Mouse (Mus musculus): ENCODE results near the gene Ube2cbp.

The Ube2cbp gene

DNA sequence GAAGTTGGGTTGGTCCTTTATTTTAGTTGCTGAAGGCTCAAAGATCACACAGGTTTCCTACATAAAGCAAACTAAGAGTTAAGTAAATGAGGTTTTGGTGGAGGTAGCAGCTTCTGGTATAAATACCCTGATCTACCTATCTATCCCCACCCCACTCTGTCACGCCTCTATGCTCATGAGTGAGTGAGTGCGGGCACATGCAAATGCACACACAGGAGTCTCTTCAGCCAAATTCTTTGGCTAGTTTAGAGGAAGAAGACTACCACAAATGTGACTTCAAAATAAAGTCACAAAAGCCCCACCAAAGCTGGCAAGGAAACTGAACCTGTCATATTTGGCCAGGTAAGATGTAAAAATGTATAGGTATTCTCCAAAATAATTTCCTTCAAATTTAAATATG is 149.1 kb downstream of the Ube2cbp start:
- DNase-seq (ENCODE audit: low spot score), result no peak

DNA sequence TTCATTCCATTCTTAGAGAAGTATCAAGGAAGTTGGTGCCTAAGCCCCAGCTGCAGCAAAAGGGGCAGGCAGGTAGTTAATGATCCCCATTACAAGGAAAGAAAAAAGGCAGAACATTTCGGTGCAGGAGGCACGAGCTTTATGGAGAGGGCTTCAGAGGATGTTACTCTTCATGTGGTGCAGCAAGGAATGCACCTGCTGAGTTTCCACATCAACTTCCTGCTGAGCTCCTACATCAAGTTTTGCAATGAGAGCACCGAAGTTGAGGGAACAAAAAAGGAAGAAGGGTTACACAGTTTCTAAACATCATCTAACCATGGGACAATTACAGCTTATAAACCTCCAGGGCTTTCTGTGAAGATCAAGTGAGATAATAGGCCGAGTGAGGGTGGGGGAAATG is 156.1 kb downstream of the Ube2cbp start:
- no peak for DNase-seq (ENCODE audit: low spot score)

DNA sequence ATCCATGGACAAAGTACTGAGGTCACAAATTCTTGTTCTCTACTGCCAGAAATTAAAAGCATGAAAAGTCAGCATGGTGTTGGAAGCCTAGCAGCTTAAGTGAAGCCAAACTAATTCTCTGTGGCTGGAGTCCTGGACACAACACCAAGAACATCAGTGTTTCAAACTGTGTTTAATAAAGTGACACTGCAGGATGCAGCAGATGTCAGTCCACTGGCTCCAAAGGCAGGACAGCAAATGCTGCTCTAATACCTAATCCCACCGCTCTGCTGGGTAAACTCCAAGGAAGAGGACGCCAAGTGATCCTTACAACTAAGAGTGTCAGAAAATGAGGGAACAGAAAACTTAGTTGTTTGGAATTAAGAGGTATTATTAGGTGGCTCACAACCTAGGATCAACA is 158.2 kb downstream of the Ube2cbp start:
- no peak for DNase-seq (ENCODE audit: low spot score)

DNA sequence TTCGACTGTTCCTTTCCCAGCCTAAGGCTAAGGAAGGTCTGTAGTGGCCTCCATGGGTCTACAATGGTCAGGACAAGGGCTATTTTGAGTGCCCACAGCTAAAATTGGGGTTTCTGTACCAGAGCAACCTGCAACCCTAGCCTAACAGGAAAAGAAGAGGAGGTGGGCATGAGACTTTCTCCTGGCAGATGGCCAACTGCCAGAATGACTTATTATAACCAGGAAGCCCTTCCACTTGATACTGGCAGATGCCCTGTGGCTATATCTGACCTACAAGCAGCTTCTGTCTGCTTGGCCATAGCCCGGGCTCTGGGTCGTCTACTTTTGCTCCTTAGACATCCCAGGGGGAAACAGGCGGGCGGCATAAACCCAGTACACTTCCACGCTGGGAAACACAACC is 163.3 kb downstream of the Ube2cbp start:
- no peak for DNase-seq (ENCODE audit: low spot score)

DNA sequence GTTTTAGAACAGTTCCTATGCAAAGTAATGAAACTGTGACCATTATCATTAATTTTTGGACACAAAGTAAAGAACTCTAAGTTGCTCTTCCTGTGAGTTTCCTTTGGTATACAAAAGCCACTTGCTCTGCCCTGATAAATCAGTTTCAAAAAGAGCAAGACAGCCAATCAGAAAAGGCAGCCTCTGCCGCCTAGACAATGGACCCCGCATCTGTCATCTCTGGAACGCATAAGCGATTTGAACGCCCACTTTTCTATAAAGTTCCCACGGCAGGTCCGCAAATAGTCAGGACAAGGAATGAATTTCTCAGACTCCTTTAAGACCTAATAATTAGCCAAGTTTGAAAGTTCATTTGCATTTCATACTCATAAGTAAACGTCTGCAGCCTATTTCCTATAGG is 166.2 kb downstream of the Ube2cbp start:
- no peak for DNase-seq (ENCODE audit: low spot score)

DNA sequence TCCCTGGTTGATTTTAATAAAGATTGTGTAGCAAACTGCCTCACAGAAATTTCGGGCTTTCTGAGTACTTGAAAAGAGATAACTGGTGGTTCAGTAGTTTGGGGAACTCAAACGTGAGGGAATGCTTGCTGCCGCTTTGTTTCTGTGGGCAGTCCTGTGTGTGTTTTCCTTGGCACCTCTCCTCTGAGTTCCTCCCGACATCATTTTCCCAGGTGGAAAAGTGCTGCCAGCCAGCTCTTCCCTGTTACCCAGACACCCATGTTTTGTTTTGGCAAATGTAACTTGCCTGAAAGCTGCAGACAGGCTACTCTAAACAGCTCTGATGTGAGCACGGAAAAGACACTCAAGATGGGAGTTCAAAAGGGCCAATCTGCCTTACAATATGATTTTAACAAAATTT is 166.6 kb downstream of the Ube2cbp start:
- DNase-seq (ENCODE audit: low spot score), result no peak

DNA sequence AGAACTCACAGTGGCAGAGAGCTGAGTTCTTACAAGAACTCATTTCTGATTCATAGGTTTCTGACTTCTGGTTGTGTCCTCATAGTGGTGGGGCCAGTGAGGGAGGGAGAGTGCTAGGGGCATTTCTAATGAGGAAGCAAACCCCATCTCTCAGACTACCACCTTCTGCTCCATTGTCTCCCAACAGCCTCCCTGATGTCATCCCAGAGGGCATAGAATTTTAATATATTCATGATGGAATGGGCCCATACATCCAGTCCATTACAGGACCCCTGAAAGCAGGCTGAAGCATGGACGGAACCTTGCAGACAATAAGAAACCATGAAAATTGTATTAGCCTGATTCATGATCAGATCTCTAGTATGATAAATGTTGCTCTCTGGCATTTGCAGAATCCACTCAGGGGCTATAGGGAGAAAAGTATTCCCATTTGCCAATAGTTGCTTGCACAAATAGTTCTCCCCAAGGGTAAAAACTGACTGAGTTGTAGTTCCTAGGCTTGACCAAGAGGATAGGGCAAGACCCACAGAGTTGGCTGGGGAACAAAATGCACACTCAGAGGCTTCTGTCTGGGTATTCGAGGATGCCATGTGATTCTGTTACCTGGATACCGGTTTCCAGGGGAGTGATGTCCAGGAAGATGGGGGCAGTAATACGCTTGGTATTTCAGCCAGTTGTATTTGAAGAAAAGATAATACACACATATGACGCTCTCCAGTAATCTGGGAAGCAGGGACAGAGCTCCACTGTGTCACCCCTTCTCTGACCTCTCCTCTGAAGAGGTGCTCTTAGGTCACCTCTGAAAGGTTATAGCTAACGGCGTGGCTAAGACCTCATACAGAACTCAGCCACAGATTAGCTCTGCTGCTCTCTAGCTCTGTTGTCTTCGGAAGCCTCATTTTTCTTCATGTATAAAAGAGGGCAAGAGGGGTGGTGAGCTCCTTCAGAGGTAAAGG is 167.8 kb downstream of the Ube2cbp start:
- no peak for DNase-seq (ENCODE audit: low spot score)

- no peak for DNase-seq (ENCODE audit: low spot score)
Measured at GRCm38 (mm10) chr9:86287570-86287954, 177.2 kb downstream of the Ube2cbp start.

- no peak for DNase-seq (ENCODE audit: low spot score)
Measured at GRCm38 (mm10) chr9:86286830-86287569, 177.8 kb downstream of the Ube2cbp start.

DNA sequence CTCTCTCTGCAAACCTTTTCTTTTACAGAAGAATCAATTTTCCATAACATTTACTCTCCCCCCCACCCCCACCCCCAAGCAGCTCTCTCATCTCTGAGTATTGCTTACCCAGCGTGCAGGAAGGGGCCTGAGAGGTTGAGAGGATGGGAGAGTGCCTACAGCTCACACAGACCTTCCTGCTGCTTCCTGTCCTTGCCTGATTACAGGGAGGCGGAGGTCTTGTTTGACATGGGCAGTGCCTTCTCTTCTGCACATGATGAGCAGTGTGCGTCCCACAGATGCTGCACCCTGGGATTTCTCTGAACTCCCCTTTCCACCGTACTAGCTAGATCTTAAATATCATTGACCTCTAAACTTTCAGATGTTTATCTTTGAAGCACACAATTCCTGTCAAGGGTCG is 182.2 kb downstream of the Ube2cbp start:
- DNase-seq (ENCODE audit: low spot score), result no peak

DNA sequence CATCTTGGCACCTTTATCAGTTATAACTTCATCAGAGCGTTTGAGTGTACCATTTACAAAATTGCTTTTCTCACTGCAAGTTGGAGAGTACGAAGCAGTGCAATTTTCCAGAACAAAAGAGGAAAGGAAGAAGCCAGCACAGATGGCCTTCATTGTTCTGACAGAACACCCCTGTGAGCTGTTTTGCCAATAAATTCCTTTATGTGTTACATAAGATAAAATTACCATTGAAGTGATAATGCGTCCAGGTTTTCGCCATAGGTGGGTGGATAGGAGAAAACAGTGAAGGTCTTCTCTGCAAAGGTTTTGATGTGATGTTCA is 183.6 kb downstream of the Ube2cbp start:
- no peak for DNase-seq (ENCODE audit: low spot score)

DNA sequence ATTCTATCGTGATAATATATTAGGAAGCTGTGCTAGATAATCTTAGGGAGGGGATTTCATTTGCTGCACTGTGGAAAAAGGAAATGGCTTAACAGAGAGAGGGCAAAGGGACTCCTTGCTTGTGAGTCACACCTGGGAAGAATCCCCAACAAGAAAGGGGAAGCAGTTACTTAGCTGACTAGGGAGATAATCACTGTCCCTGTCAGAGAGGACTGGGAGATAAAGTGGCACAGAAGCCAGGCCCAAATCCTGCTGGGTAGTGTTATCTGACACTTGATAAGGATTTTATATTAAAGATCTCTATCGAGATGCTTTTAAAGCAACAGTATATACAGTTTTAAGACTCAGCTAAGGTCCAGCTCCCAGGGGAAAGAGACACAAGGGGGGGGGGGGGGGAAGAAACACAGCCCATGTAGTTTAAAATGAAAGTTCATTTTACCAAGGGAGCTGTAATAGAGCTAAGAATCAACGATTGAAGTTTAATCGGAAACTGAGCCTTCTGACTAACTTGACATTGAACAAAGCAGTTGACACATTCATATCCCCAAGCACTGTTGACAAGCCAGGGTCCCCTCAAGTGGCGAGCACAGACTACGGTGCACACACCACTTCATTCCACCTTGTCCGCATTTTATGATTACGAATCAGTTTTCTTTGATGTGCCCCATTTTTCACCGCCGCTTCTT is 184.1 kb downstream of the Ube2cbp start:
- no peak for DNase-seq (ENCODE audit: low spot score)

DNA sequence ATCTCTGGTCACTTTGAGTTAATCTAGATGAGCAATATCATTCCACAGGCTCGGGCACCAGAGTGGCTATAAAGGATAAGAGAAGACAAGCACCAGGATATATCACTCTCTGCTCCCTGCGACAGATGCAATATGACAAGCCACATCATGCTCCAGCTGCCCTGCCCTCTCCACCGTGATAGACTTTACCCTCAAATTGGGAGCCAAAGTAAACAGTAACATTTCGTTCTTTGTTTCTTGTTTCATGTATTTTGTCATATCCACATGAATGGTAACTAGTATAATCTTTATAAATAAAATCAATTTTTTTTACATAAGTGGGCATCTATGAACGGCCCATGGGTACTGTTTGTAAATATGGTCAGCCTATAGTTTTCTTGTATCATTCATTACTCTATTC is 195.2 kb downstream of the Ube2cbp start:
- DNase-seq (ENCODE audit: low spot score), result no peak

- no peak for DNase-seq (ENCODE audit: low spot score)
Measured at GRCm38 (mm10) chr9:86266658-86267057, 198.1 kb downstream of the Ube2cbp start.

Measured in ovary, postnatal 10 days (tissue).